Comparison of ENCODE assay signal across 27 mouse cellular contexts in the genomic region with DNA sequence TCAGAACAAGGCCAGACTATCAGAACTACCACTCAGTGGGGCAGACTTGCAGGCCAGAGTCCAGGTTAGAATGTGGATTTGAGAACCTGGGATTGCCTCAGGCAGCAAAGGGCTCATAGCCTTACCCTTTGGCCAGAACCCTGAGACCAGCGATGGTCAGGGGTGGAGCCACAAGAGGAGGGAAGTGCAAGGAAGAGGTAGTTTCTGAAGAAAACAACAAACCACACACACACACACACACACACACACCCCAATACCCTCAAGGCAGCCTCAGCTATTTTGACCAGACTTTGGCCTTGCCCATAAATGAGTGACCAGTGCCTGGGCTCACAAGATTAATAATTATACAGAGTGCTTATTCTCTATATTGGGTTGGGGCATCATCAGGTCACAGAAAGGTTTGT. TPM values are rescaled to one million over a fixed set of nuclear protein-coding genes. Genes with fewer than 3 reads are reported as not detected.
A peak's percentile ranks its signal among the peaks of the same experiment; 100 is the strongest.
DNase-seq lines count a peak whose midpoint lies in the region; ATAC-seq and TF ChIP-seq lines count a peak whose summit lies in the region.
"Had no signal": no experiment of that assay in that cellular context is flagged by ENCODE, and none has a peak within 500 bp of the region (broad histone marks: within the 10 kb centered on the region; RNA-seq: fewer than 3 reads in every experiment).

No protein-coding gene starts in this region.

- intact Hi-C loops in left cerebral cortex, postnatal 14 days (cut with DNase I), result no loop called here

- no peak for TF ChIP-seq CTCF in liver, adult 2 months (IDR thresholded peaks at IDR 0.05; ENCODE audit: low read depth, low read length)
- TF ChIP-seq CTCF in liver, embryonic 14.5 days (IDR thresholded peaks at IDR 0.05; ENCODE audit: low read depth), result no peak

- peak overlapping the region; percentile 97 for H3K27ac ChIP-seq in liver, adult 2 months (replicated peaks; ENCODE audit: insufficient read depth, low read depth, low read length)
- H3K27ac ChIP-seq in liver, embryonic 14.5 days, result peak overlapping the region; percentile 23
- H3K27ac ChIP-seq: embryonic facial prominence, embryonic 15.5 days; forebrain, embryonic 12.5 days had no signal

- no peak overlapping the region for H3K4me2 ChIP-seq in liver, embryonic 14.5 days (ENCODE audit: low read depth)
- H3K4me2 ChIP-seq: embryonic facial prominence, embryonic 15.5 days; forebrain, embryonic 12.5 days; heart, embryonic 11.5 days had no signal

- no peaks in the 10 kb centered on the region for H3K9me3 ChIP-seq in liver, embryonic 14.5 days (ENCODE audit: control insufficient read depth, low read length)
- H3K9me3 ChIP-seq: embryonic facial prominence, embryonic 15.5 days; forebrain, embryonic 12.5 days had no signal

- H3K79me2 ChIP-seq in liver, adult 2 months (ENCODE audit: control insufficient read depth, insufficient read depth, low read length), result no peaks in the 10 kb centered on the region

- H3K4me1 ChIP-seq in liver, adult 2 months (ENCODE audit: control insufficient read depth, insufficient read depth, low read length), result peaks cover 10% of the 10 kb centered on the region
- peaks cover 0 to 4% of the 10 kb centered on the region in 2 experiments; a peak in 1 of 4 replicates for H3K4me1 ChIP-seq in liver, embryonic 14.5 days (replicated peaks; ENCODE audit: control insufficient read depth in 2 of 2, insufficient read depth in 2 of 2, low read length in 1 of 2)
- H3K4me1 ChIP-seq: embryonic facial prominence, embryonic 15.5 days; forebrain, embryonic 12.5 days had no signal

- no peaks in the 10 kb centered on the region for H3K27me3 ChIP-seq in liver, adult 2 months (ENCODE audit: control insufficient read depth, insufficient read depth, low read length)
- H3K27me3 ChIP-seq in liver, embryonic 14.5 days (ENCODE audit: control insufficient read depth, insufficient read depth, low read length), result no peaks in the 10 kb centered on the region; the same call in 1 of the 2 replicates
- H3K27me3 ChIP-seq: embryonic facial prominence, embryonic 15.5 days had no signal

- no peak for TF ChIP-seq EP300 in liver, embryonic 14.5 days (IDR thresholded peaks at IDR 0.05; ENCODE audit: low read depth)

- H3K4me3 ChIP-seq in liver, adult 2 months (ENCODE audit: insufficient read depth, low read depth, low read length), result no peak overlapping the region
- no peak overlapping the region for H3K4me3 ChIP-seq in liver, embryonic 14.5 days (ENCODE audit: insufficient read depth in 1 of 2, low read depth in 2 of 2, low read length in 2 of 2)
- H3K4me3 ChIP-seq: embryonic facial prominence, embryonic 15.5 days; forebrain, embryonic 12.5 days had no signal

- no peak overlapping the region for H3K9ac ChIP-seq in liver, adult 2 months (ENCODE audit: low read depth, low read length)
- H3K9ac ChIP-seq in liver, embryonic 14.5 days (replicated peaks), result no peak overlapping the region
- H3K9ac ChIP-seq: embryonic facial prominence, embryonic 15.5 days; forebrain, embryonic 12.5 days had no signal

- H3K36me3 ChIP-seq in liver, adult 2 months (ENCODE audit: control insufficient read depth, insufficient read depth, low read length), result no peaks in the 10 kb centered on the region
- no peaks in the 10 kb centered on the region for H3K36me3 ChIP-seq in liver, embryonic 14.5 days (replicated peaks; ENCODE audit: control insufficient read depth, insufficient read depth, low read depth)
- H3K36me3 ChIP-seq: embryonic facial prominence, embryonic 15.5 days; forebrain, embryonic 12.5 days had no signal

- WGBS in liver, adult 2 months, result 16% methylated on average over 1 of the region's 1 CpGs
- 42% methylated on average over 1 of the region's 1 CpGs for WGBS in liver, embryonic 14.5 days (ENCODE audit: insufficient replicate concordance)

- DNase-seq in liver, adult 2 months (ENCODE audit: extremely low read depth, low read depth, low spot score), result peak; percentile 94
- DNase-seq in liver, result no peak
- peak; percentile 78 for DNase-seq in kidney, postnatal 10 days
- no peak for DNase-seq in liver, embryonic 14.5 days (ENCODE audit: low read depth in 3 of 3, low spot score in 3 of 3)
- no peak for DNase-seq in thymus, postnatal 0 days (ENCODE audit: low spot score)
- DNase-seq in left cerebral cortex, postnatal 14 days (ENCODE audit: low spot score in 2 of 2), result no peak
- no peak for DNase-seq in retina, postnatal 1 day
- DNase-seq: cerebellum, postnatal 10 days; embryo, embryonic 11 days; gastrocnemius, postnatal 36 days; heart, postnatal 36 days; right cerebral cortex, postnatal 25 days; thymus, postnatal 4 days had no signal

- TF ChIP-seq POLR2A in liver, adult 2 months (IDR thresholded peaks at IDR 0.05; ENCODE audit: extremely low read depth, insufficient read depth, low read length), result no peak

- peak; percentile 32; the same call in 1 of the 2 replicates for ATAC-seq in liver, embryonic 14.5 days (ENCODE audit: insufficient read depth)
- ATAC-seq in inflammation-experienced regulatory T-cells, adult 6 months, result no peak
- ATAC-seq: hindbrain, embryonic 16.5 days had no signal

RNA-seq across cellular contexts. Expression of gene Slc34a1, which starts 6.4 kb away (rescaled TPM):
- total RNA-seq in liver, adult 2 months (2014; rRNA removed), result 0.13 TPM in 1 of 2 replicates, not detected in the other
- 0.04 and 0.11 TPM in 2 replicates for polyA plus RNA-seq in liver, adult 2 months (2012; rRNA removed)
- 0.01 TPM in 1 of 2 replicates, not detected in the other for polyA plus RNA-seq in liver, embryonic 14.5 days (2012; rRNA removed)
- polyA plus RNA-seq in liver, embryonic 14.5 days (2014; fragmentation: Nextera tagmentation; extraction: Ambion mirVana), result not detected in 2 replicates
- polyA plus RNA-seq in thymus, postnatal 0 days (2015; fragmentation: Nextera tagmentation; extraction: Ambion mirVana), result 0.06 and 0.07 TPM in 2 replicates
- under 1 TPM in 1 of 2 experiments, not detected in 1; 0.72 TPM for total RNA-seq in left cerebral cortex, postnatal 14 days (2021)
- polyA plus RNA-seq in inflammation-experienced regulatory T-cells, adult 6 months (2017; shearing (Covaris generic)), result under 1 TPM in 1 of 3 experiments, not detected in 2; 0.20 TPM
- total RNA-seq: gastrocnemius, postnatal 36 days; heart, postnatal 36 days; layer of hippocampus, adult 8-10 months; left cerebral cortex, adult 18-20 months; MEL; midbrain, postnatal 0 days had no signal
- polyA plus RNA-seq: forebrain, embryonic 12.5 days; heart, embryonic 11.5 days; hindbrain, embryonic 16.5 days; limb, embryonic 11.5 days; lung, embryonic 16.5 days had no signal

RNA-seq across cellular contexts. Expression of gene Rgs14, which starts 22.1 kb away (rescaled TPM):
- 0.28 and 0.34 TPM in 2 replicates for total RNA-seq in liver, adult 2 months (2014; rRNA removed)
- 0.45 and 0.70 TPM in 2 replicates for polyA plus RNA-seq in liver, adult 2 months (2012; rRNA removed)
- polyA plus RNA-seq in liver, embryonic 14.5 days (2012; rRNA removed), result 1.4 and 1.6 TPM in 2 replicates
- polyA plus RNA-seq in liver, embryonic 14.5 days (2014; fragmentation: Nextera tagmentation; extraction: Ambion mirVana), result 1.3 and 1.7 TPM in 2 replicates
- polyA plus RNA-seq in thymus, postnatal 0 days (2015; fragmentation: Nextera tagmentation; extraction: Ambion mirVana), result 53.6 and 62.3 TPM in 2 replicates
- total RNA-seq in left cerebral cortex, postnatal 14 days (2021), result 10 to 100 TPM; 33.3 to 35.4 TPM
- 10 to 100 TPM; 61.5 to 73.9 (median 62.9) TPM for polyA plus RNA-seq in inflammation-experienced regulatory T-cells, adult 6 months (2017; shearing (Covaris generic))

RNA-seq across cellular contexts. Expression of gene Pfn3, which starts 23.4 kb away (rescaled TPM):
- not detected in 2 replicates for total RNA-seq in liver, adult 2 months (2014; rRNA removed)
- not detected in 2 replicates for polyA plus RNA-seq in liver, adult 2 months (2012; rRNA removed)
- not detected in 2 replicates for polyA plus RNA-seq in liver, embryonic 14.5 days (2012; rRNA removed)
- not detected in 2 replicates for polyA plus RNA-seq in liver, embryonic 14.5 days (2014; fragmentation: Nextera tagmentation; extraction: Ambion mirVana)
- polyA plus RNA-seq in thymus, postnatal 0 days (2015; fragmentation: Nextera tagmentation; extraction: Ambion mirVana), result not detected in 2 replicates
- total RNA-seq in left cerebral cortex, postnatal 14 days (2021), result under 1 TPM in 1 of 2 experiments, not detected in 1; 0.70 TPM
- polyA plus RNA-seq in inflammation-experienced regulatory T-cells, adult 6 months (2017; shearing (Covaris generic)), result not detected
- total RNA-seq: adrenal gland, adult 18-20 months; gastrocnemius, postnatal 36 days; heart, postnatal 36 days; layer of hippocampus, adult 8-10 months; left cerebral cortex, adult 18-20 months; megakaryocyte progenitor cell, adult 5-6 weeks; MEL had no signal
- polyA plus RNA-seq: embryonic facial prominence, embryonic 15.5 days; forebrain, embryonic 12.5 days; heart, embryonic 11.5 days; limb, embryonic 11.5 days; lung, embryonic 16.5 days; neural tube, embryonic 11.5 days had no signal

RNA-seq across cellular contexts. Expression of gene Lman2, which starts 29.0 kb away (rescaled TPM):
- total RNA-seq in liver, adult 2 months (2014; rRNA removed), result 112 and 127 TPM in 2 replicates
- 136 and 143 TPM in 2 replicates for polyA plus RNA-seq in liver, adult 2 months (2012; rRNA removed)
- 34.6 and 35.3 TPM in 2 replicates for polyA plus RNA-seq in liver, embryonic 14.5 days (2012; rRNA removed)
- 50.3 and 51.6 TPM in 2 replicates for polyA plus RNA-seq in liver, embryonic 14.5 days (2014; fragmentation: Nextera tagmentation; extraction: Ambion mirVana)
- 94.2 and 97.1 TPM in 2 replicates for polyA plus RNA-seq in thymus, postnatal 0 days (2015; fragmentation: Nextera tagmentation; extraction: Ambion mirVana)
- total RNA-seq in left cerebral cortex, postnatal 14 days (2021), result 10 to 100 TPM; 47.5 to 51.0 TPM
- polyA plus RNA-seq in inflammation-experienced regulatory T-cells, adult 6 months (2017; shearing (Covaris generic)), result 10 to 100 TPM; 43.9 to 62.8 (median 60.7) TPM

RNA-seq across cellular contexts. Expression of gene F12, which starts 35.0 kb away (rescaled TPM):
- 391 and 453 TPM in 2 replicates for total RNA-seq in liver, adult 2 months (2014; rRNA removed)
- polyA plus RNA-seq in liver, adult 2 months (2012; rRNA removed), result 621 and 798 TPM in 2 replicates
- 53.4 and 68.7 TPM in 2 replicates for polyA plus RNA-seq in liver, embryonic 14.5 days (2012; rRNA removed)
- polyA plus RNA-seq in liver, embryonic 14.5 days (2014; fragmentation: Nextera tagmentation; extraction: Ambion mirVana), result 72.0 and 82.0 TPM in 2 replicates
- polyA plus RNA-seq in thymus, postnatal 0 days (2015; fragmentation: Nextera tagmentation; extraction: Ambion mirVana), result 0.12 TPM in 1 of 2 replicates, not detected in the other
- total RNA-seq in left cerebral cortex, postnatal 14 days (2021), result under 1 TPM in 1 of 2 experiments, not detected in 1; 0.30 TPM
- polyA plus RNA-seq in inflammation-experienced regulatory T-cells, adult 6 months (2017; shearing (Covaris generic)), result under 1 TPM in 1 of 3 experiments, not detected in 2; 0.24 TPM
- total RNA-seq: adrenal gland, adult 18-20 months; gastrocnemius, postnatal 36 days; heart, postnatal 36 days; megakaryocyte progenitor cell, adult 5-6 weeks; MEL; midbrain, postnatal 0 days had no signal
- polyA plus RNA-seq: forebrain, embryonic 12.5 days; limb, embryonic 11.5 days; neural tube, embryonic 11.5 days had no signal

Comparison
In these comparisons a context has a peak if more than half of its experiments do, and no peak if none do; other contexts are left out.
1. DNase-seq: peak in liver, adult 2 months (single experiment) and kidney, postnatal 10 days (single experiment); none in liver (single experiment), liver, embryonic 14.5 days (0 of 3), thymus, postnatal 0 days (single experiment), left cerebral cortex, postnatal 14 days (0 of 2) and retina, postnatal 1 day (single experiment).
2. RNA of gene Rgs14, which starts 22.1 kb away (polyA plus RNA-seq): 61.5 to 73.9 TPM in inflammation-experienced regulatory T-cells, adult 6 months and 53.6 to 62.3 TPM in thymus, postnatal 0 days; 1.3 to 1.7 TPM in liver, embryonic 14.5 days and 0.45 to 0.70 TPM in liver, adult 2 months; every median in the first group is over 10 times any median in the second.